ENCODE assay signal across 18 mouse cellular contexts in the genomic region with DNA sequence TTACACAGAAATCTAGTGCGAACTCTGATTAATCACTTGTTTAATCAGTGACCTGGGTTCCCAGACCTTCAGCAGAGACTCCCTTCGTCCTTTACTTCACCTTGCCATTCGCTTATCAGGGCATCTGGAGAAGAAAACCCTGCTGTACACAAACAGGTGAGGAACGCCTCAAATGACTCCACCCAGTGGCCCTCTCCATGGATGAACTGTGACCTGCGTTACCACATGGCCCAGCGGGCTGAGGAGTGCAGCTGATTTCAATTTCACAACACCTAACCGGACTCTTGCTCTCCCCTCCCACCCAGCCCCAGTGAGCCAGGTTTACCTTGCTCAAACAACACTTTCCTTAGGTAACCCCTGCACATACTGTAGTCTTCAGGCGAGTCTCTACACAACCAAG. TPM values are rescaled to one million over a fixed set of nuclear protein-coding genes. Genes with fewer than 3 reads are reported as not detected.
A peak's percentile ranks its signal among the peaks of the same experiment; 100 is the strongest.
DNase-seq lines count a peak whose midpoint lies in the region; ATAC-seq lines count a peak whose summit lies in the region.
"Had no signal": no experiment of that assay in that cellular context is flagged by ENCODE, and none has a peak within 500 bp of the region (broad histone marks: within the 10 kb centered on the region; RNA-seq: fewer than 3 reads in every experiment).

No protein-coding gene starts in this region.

- no peaks in the 10 kb centered on the region for H3K27me3 ChIP-seq in liver, embryonic 15.5 days
- H3K27me3 ChIP-seq: forebrain, embryonic 15.5 days; limb, embryonic 13.5 days; neural tube, embryonic 12.5 days; Patski had no signal

- WGBS in liver, embryonic 15.5 days (ENCODE audit: insufficient replicate concordance) = 71% methylated on average over 8 of the region's 8 CpGs

- DNase-seq in kidney, adult 9 months = peak; percentile 62
- DNase-seq in kidney, postnatal 4 days = no peak
- peak; percentile 45 to 83 for DNase-seq in kidney, postnatal 25 days
- no peak for DNase-seq in thymus, postnatal 4 days
- DNase-seq in urinary bladder, postnatal 10 days (ENCODE audit: low spot score) = no peak
- DNase-seq in thymus, postnatal 0 days (ENCODE audit: low spot score) = no peak
- DNase-seq: adrenal gland, postnatal 36 days; cerebellum, adult 2 months; thymus, postnatal 36 days had no signal

- H3K9ac ChIP-seq in liver, embryonic 15.5 days = no peak overlapping the region
- H3K9ac ChIP-seq: forebrain, embryonic 15.5 days; limb, embryonic 13.5 days; neural tube, embryonic 12.5 days had no signal

- no peaks in the 10 kb centered on the region for H3K9me3 ChIP-seq in liver, embryonic 15.5 days (replicated peaks)
- H3K9me3 ChIP-seq: forebrain, embryonic 15.5 days; limb, embryonic 13.5 days; neural tube, embryonic 12.5 days had no signal

- H3K36me3 ChIP-seq in liver, embryonic 15.5 days (replicated peaks) = peaks cover 26% of the 10 kb centered on the region

- no peak overlapping the region for H3K4me2 ChIP-seq in liver, embryonic 15.5 days
- H3K4me2 ChIP-seq: forebrain, embryonic 15.5 days; limb, embryonic 13.5 days; neural tube, embryonic 12.5 days had no signal

- H3K27ac ChIP-seq in liver, embryonic 15.5 days (replicated peaks) = 0 out of 2 replicates have a peak overlapping the region, but pooled peaks have one; percentile 59
- H3K27ac ChIP-seq: forebrain, embryonic 15.5 days; layer of hippocampus, adult 2 months; left cerebral cortex, adult 2 months; limb, embryonic 13.5 days; neural tube, embryonic 12.5 days had no signal

- H3K4me3 ChIP-seq in liver, embryonic 15.5 days (replicated peaks) = no peak overlapping the region
- H3K4me3 ChIP-seq: erythroblast, embryonic 14.5 days; forebrain, embryonic 15.5 days; layer of hippocampus, adult 2 months; left cerebral cortex, adult 2 months; limb, embryonic 13.5 days; neural tube, embryonic 12.5 days had no signal

- peaks cover 46% of the 10 kb centered on the region for H3K4me1 ChIP-seq in liver, embryonic 15.5 days (replicated peaks)
- H3K4me1 ChIP-seq: limb, embryonic 13.5 days; neural tube, embryonic 12.5 days had no signal

- ATAC-seq in liver, embryonic 15.5 days (ENCODE audit: insufficient read depth) = peak; percentile 71
- ATAC-seq: forebrain, embryonic 15.5 days; lung, postnatal 0 days; Patski had no signal

RNA-seq across cellular contexts. Expression of a gene that starts 10.5 kb away (rescaled TPM):
- 19.8 and 22.3 TPM in 2 replicates for polyA plus RNA-seq in liver, embryonic 15.5 days (2015; fragmentation: Nextera tagmentation; extraction: Ambion mirVana)
- 62.8 and 63.2 TPM in 2 replicates for polyA plus RNA-seq in thymus, postnatal 0 days (2015; fragmentation: Nextera tagmentation; extraction: Ambion mirVana)

Comparison
In these comparisons a context has a peak if more than half of its experiments do, and no peak if none do; other contexts are left out.
1. DNase-seq: peak in kidney, adult 9 months (single experiment) and kidney, postnatal 25 days (2 of 2); none in kidney, postnatal 4 days (0 of 2), thymus, postnatal 4 days (single experiment), urinary bladder, postnatal 10 days (single experiment) and thymus, postnatal 0 days (single experiment).